Mouse (Mus musculus): ENCODE measurements around the gene Slc9a3r1. TPM values are rescaled to one million over a fixed set of nuclear protein-coding genes. Genes with fewer than 3 reads are reported as not detected.

Slc9a3r1 gene
- polyA plus RNA-seq, 1 experiment from 2014 or later, result 39.4 TPM

DNA sequence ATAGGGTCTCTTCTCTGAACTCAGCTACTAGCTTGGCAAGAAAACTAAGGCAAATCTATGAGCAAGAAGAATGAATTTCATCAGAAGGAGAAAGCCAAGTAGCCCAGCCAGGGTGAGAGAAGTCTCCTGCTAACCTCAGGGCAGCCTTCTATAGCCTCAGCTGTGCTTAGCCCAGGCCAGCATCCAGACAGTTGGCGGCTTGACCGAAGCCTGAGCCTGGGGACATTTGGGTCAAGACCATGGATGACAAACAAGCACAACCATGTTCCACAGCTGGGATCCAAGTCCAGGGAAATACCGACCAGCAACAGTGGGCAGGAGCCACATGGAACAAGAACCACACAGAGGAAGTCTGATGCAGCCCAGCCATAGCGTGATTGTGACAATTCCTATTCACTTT, 15.3 kb upstream of the Slc9a3r1 start:
- DNase-seq (ENCODE audit: low spot score) (no peak), ATAC-seq (no peak)
- H3K36me3 ChIP-seq (ENCODE audit: control insufficient read depth, insufficient read depth, low read length), result no peaks in the 10 kb centered on the region
- no peak overlapping the region for H3K4me3 ChIP-seq (ENCODE audit: low read depth, low read length)
- WGBS, result 84% methylated on average over 4 of the region's 4 CpGs
- H3K9me3 ChIP-seq (replicated peaks; ENCODE audit: control insufficient read depth, low read length), result no peaks in the 10 kb centered on the region
- H3K27ac ChIP-seq (ENCODE audit: low read depth, low read length), result no peak overlapping the region
- H3K9ac ChIP-seq (ENCODE audit: low read length), result no peak overlapping the region
- no peaks in the 10 kb centered on the region for H3K4me1 ChIP-seq (ENCODE audit: control insufficient read depth, insufficient read depth, low read length)
- no peaks in the 10 kb centered on the region for H3K27me3 ChIP-seq (replicated peaks; ENCODE audit: control insufficient read depth, insufficient read depth, low read length)
- H3K4me2 ChIP-seq (ENCODE audit: low read length), result no peak overlapping the region

DNA sequence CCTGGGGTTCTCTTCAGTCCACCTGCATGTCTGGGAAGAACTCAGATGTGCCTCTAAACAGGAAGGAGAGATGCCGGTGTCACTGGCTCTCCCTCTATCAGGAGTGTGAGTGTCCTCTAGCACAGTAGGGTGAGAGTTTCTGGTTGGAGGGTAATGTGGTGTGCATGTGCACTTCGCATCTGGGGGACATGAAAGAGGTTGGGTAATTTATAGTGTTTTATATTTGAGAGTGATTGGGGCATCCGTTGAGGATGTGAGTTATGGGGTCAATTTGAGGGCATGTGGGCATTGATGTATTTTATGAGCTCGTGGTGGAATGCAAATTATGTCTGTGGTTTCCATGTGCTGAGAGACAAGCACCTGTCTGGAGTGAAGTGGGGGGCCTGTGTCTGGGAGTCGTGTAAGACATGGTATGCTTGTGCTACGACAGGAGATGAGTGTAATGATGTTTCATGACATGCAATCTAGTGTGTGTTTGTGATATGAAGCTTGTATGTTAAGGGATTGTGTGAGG, 12.3 kb upstream of the Slc9a3r1 start:
- Histone ChIP-seq H3K27ac (ENCODE audit: low read depth, low read length) (no peak overlapping the region), H3K4me3 (ENCODE audit: low read depth, low read length) (no peak overlapping the region), H3K4me1 (ENCODE audit: control insufficient read depth, insufficient read depth, low read length) (no peaks in the 10 kb centered on the region), H3K4me2 (ENCODE audit: low read length) (no peak overlapping the region), H3K9me3 (replicated peaks; ENCODE audit: control insufficient read depth, low read length) (no peaks in the 10 kb centered on the region), H3K36me3 (ENCODE audit: control insufficient read depth, insufficient read depth, low read length) (no peaks in the 10 kb centered on the region), H3K9ac (ENCODE audit: low read length) (no peak overlapping the region), H3K27me3 (replicated peaks; ENCODE audit: control insufficient read depth, insufficient read depth, low read length) (peaks cover 24% of the 10 kb centered on the region)
- DNase-seq (ENCODE audit: low spot score) (no peak), ATAC-seq (no peak)
- WGBS, result 85% methylated on average over 6 of the region's 6 CpGs

DNA sequence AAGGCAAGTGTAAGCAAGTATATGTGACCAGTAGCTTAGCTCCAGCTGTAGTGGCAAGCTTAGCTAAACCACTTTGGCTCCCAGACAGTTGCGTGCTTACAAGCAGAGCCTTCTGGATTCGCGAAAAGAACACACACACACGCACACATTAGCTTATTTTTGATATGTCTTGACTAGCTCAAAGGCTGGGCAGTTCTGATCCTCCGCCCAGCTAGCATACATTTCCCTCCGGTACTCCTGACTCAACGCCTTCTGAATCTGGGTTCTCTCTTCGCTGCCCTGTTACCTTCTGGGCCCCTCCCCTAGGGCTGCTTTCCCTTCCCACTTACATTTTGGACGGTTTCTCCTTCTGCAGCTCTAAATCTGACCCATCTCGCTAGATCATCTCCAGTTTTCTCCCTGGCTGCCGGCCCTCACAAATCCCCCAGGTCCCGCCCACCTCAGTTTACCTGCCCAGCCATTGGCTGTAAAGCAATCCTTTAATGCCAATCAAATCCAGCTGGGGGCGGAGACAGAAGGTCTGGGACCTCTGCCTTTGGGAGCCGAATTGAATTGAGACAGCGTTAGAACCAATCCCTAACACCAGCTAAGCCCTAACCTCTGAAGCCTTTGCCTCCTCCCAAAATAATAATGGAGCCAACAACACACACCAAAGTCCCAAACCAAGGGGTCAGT, 11.2 kb upstream of the Slc9a3r1 start:
- Histone ChIP-seq H3K27ac (ENCODE audit: low read depth, low read length) (no peak overlapping the region), H3K4me1 (ENCODE audit: control insufficient read depth, insufficient read depth, low read length) (no peaks in the 10 kb centered on the region), H3K4me2 (ENCODE audit: low read length) (peak overlapping the region; percentile 50), H3K9me3 (replicated peaks; ENCODE audit: control insufficient read depth, low read length) (no peaks in the 10 kb centered on the region), H3K4me3 (ENCODE audit: low read depth, low read length) (peak overlapping the region; percentile 20), H3K9ac (ENCODE audit: low read length) (peak overlapping the region; percentile 50; the same call in 1 of the 2 replicates), H3K36me3 (ENCODE audit: control insufficient read depth, insufficient read depth, low read length) (no peaks in the 10 kb centered on the region), H3K27me3 (replicated peaks; ENCODE audit: control insufficient read depth, insufficient read depth, low read length) (peaks cover 24% of the 10 kb centered on the region)
- DNase-seq (ENCODE audit: low spot score) (peak; percentile 91), ATAC-seq (peak; percentile 87)
- WGBS, result 3% methylated on average over 15 of the region's 15 CpGs

- peaks cover 24% of the 10 kb centered on the region for H3K27me3 ChIP-seq (replicated peaks; ENCODE audit: control insufficient read depth, insufficient read depth, low read length)
- no peak overlapping the region for H3K4me2 ChIP-seq (ENCODE audit: low read length)
- H3K9ac ChIP-seq (ENCODE audit: low read length), result no peak overlapping the region
- DNase-seq (ENCODE audit: low spot score) (no peak), ATAC-seq (no peak)
- H3K4me1 ChIP-seq (ENCODE audit: control insufficient read depth, insufficient read depth, low read length), result no peaks in the 10 kb centered on the region
- H3K4me3 ChIP-seq (ENCODE audit: low read depth, low read length), result no peak overlapping the region
- 80% methylated on average over 9 of the region's 9 CpGs for WGBS
- no peak overlapping the region for H3K27ac ChIP-seq (ENCODE audit: low read depth, low read length)
- no peaks in the 10 kb centered on the region for H3K9me3 ChIP-seq (replicated peaks; ENCODE audit: control insufficient read depth, low read length)
- no peaks in the 10 kb centered on the region for H3K36me3 ChIP-seq (ENCODE audit: control insufficient read depth, insufficient read depth, low read length)
Measured at GRCm38 (mm10) chr11:115153088-115153487, 10.1 kb upstream of the Slc9a3r1 start.

- ATAC-seq, result peak; percentile 50
- no peaks in the 10 kb centered on the region for H3K36me3 ChIP-seq (ENCODE audit: control insufficient read depth, insufficient read depth, low read length)
- peaks cover 24% of the 10 kb centered on the region for H3K27me3 ChIP-seq (replicated peaks; ENCODE audit: control insufficient read depth, insufficient read depth, low read length)
- H3K4me2 ChIP-seq (ENCODE audit: low read length), result peak overlapping the region; percentile 42
- peak; percentile 54 for DNase-seq (ENCODE audit: low spot score)
- no peaks in the 10 kb centered on the region for H3K9me3 ChIP-seq (replicated peaks; ENCODE audit: control insufficient read depth, low read length)
- H3K4me3 ChIP-seq (ENCODE audit: low read depth, low read length), result peak overlapping the region; percentile 17
- whole genome bisulfite sequencing, result under 1% methylated on average over 35 of the region's 35 CpGs
- no peaks in the 10 kb centered on the region for H3K4me1 ChIP-seq (ENCODE audit: control insufficient read depth, insufficient read depth, low read length)
- peak overlapping the region; percentile 17; the same call in 1 of the 2 replicates for H3K9ac ChIP-seq (ENCODE audit: low read length)
- H3K27ac ChIP-seq (ENCODE audit: low read depth, low read length), result no peak overlapping the region
Measured at GRCm38 (mm10) chr11:115153699-115154292, 9.3 kb upstream of the Slc9a3r1 start.

DNA sequence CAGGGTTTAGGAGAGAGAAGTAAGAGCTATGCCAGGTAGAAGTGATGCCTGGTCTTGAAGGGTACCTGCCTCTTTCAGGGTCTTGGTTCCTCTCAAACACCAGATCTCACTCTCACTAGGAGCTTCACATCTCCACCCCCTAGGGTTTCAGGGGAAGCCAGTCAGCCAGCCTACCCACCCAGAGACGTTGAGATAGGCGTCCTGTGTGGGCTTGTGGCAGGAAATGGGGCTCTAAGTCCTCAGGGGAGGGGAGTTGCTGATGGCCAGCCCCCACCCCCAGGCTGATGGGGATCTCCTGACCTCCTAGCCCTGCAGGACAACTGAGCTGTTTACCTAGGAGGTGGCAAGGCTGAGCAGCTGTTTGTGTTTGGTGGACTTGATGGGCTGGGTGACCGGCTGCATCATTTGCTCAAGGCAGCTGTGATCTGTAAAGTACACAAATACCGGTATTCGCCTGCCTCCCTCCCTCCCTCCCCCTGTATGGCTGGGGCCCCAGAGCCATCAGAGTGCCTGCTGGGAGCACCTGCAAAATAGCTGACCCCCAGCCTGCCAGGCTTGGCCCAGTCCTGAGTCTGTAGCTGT, 8.0 kb upstream of the Slc9a3r1 start:
- Histone ChIP-seq H3K4me2 (ENCODE audit: low read length) (no peak overlapping the region), H3K9me3 (replicated peaks; ENCODE audit: control insufficient read depth, low read length) (no peaks in the 10 kb centered on the region), H3K9ac (ENCODE audit: low read length) (no peak overlapping the region), H3K27me3 (replicated peaks; ENCODE audit: control insufficient read depth, insufficient read depth, low read length) (peaks cover 24% of the 10 kb centered on the region), H3K36me3 (ENCODE audit: control insufficient read depth, insufficient read depth, low read length) (no peaks in the 10 kb centered on the region), H3K27ac (ENCODE audit: low read depth, low read length) (no peak overlapping the region), H3K4me1 (ENCODE audit: control insufficient read depth, insufficient read depth, low read length) (no peaks in the 10 kb centered on the region), H3K4me3 (ENCODE audit: low read depth, low read length) (no peak overlapping the region)
- ATAC-seq (no peak), DNase-seq (ENCODE audit: low spot score) (no peak)
- WGBS, result 22% methylated on average over 5 of the region's 5 CpGs

DNA sequence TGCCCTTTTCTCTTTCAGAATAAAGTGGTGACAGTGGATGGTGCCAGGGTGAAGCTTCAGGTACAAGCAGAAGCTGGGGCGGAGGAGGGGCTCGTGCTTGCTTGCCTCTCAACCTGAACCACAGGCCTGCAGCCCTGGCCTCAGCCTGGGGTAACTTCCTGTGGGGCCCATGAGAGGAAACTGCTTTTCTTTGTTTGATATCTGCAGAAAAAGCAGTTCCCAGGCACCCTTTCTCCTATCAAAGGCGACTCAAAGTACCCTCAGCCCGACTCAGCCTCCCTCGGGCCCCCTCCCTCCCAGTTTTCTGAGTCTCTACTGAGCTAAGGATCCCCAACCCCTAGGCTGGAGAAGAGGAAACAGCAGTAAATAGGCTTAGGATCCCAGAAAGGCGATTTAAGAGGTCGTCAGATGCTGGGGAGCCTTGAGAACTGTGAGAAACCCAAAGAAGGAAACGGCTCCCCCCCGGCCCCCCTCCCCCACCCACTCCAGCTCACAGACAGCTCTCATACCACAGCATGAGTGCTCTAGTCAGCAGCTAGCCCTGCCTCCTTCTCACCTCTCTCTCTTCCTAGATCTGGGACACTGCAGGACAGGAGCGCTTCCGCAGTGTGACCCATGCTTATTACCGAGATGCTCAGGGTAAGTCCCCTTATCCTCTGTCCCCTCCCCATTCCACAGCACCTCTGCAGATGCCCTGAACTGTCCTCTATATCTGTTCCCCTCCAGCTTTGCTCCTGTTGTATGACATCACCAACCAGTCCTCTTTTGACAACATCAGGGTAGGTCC, 5.0 kb upstream of the Slc9a3r1 start:
- H3K4me1 ChIP-seq (ENCODE audit: control insufficient read depth, insufficient read depth, low read length), result no peaks in the 10 kb centered on the region

GRCm38 (mm10) chr11:115160016-115160797, 2.9 kb upstream of the Slc9a3r1 start:
- H3K9me3 ChIP-seq (replicated peaks; ENCODE audit: control insufficient read depth, low read length), result no peaks in the 10 kb centered on the region
- no peak for ATAC-seq
- H3K27me3 ChIP-seq (replicated peaks; ENCODE audit: control insufficient read depth, insufficient read depth, low read length), result peaks cover 18% of the 10 kb centered on the region
- H3K9ac ChIP-seq (ENCODE audit: low read length), result no peak overlapping the region
- 42% methylated on average over 11 of the region's 11 CpGs for WGBS
- no peaks in the 10 kb centered on the region for H3K36me3 ChIP-seq (ENCODE audit: control insufficient read depth, insufficient read depth, low read length)
- no peak overlapping the region for H3K4me3 ChIP-seq (ENCODE audit: low read depth, low read length)
- H3K27ac ChIP-seq (ENCODE audit: low read depth, low read length), result no peak overlapping the region
- peaks cover 12% of the 10 kb centered on the region; the same call in 1 of the 2 replicates for H3K4me1 ChIP-seq (ENCODE audit: control insufficient read depth, insufficient read depth, low read length)
- DNase-seq (ENCODE audit: low spot score), result no peak
- no peak overlapping the region for H3K4me2 ChIP-seq (ENCODE audit: low read length)

More for the DNA sequence above, 5.0 kb upstream of the Slc9a3r1 start:
- no peak for DNase-seq (ENCODE audit: low spot score)
- Histone ChIP-seq H3K4me2 (ENCODE audit: low read length) (no peak overlapping the region), H3K9ac (ENCODE audit: low read length) (no peak overlapping the region), H3K36me3 (ENCODE audit: control insufficient read depth, insufficient read depth, low read length) (no peaks in the 10 kb centered on the region), H3K9me3 (replicated peaks; ENCODE audit: control insufficient read depth, low read length) (no peaks in the 10 kb centered on the region), H3K27ac (ENCODE audit: low read depth, low read length) (no peak overlapping the region), H3K4me3 (ENCODE audit: low read depth, low read length) (no peak overlapping the region), H3K27me3 (replicated peaks; ENCODE audit: control insufficient read depth, insufficient read depth, low read length) (peaks cover 26% of the 10 kb centered on the region)
- no peak for ATAC-seq
- 38% methylated on average over 12 of the region's 12 CpGs for WGBS

Measured in forebrain, embryonic 14.5 days (tissue).